In genomic region chr6:66929694-66930093, GRCm38 (mm10) we compare ENCODE assay signal across 11 mouse cellular contexts. TPM values are rescaled to one million over a fixed set of nuclear protein-coding genes. Genes with fewer than 3 reads are reported as not detected.
DNase-seq lines count a peak whose midpoint lies in the region; ATAC-seq and TF ChIP-seq lines count a peak whose summit lies in the region.
"Had no signal": no experiment of that assay in that cellular context is flagged by ENCODE, and none has a peak within 500 bp of the region (broad histone marks: within the 10 kb centered on the region; RNA-seq: fewer than 3 reads in every experiment).

No protein-coding gene starts in this region.

- H3K27ac ChIP-seq in bone marrow, adult 2 months (ENCODE audit: control insufficient read depth, insufficient read depth, low read depth, low read length, poor library complexity): no peak overlapping the region
- H3K27ac ChIP-seq: heart, embryonic 13.5 days; neural tube, embryonic 12.5 days had no signal

- peak; percentile 93 for ATAC-seq in megakaryocyte, adult 5-6 weeks (ENCODE audit: poor library complexity, severe bottlenecking)

- TF ChIP-seq CTCF in bone marrow, adult 2 months (IDR thresholded peaks at IDR 0.05; ENCODE audit: control insufficient read depth, insufficient read depth, low read length): no peak

- H3K4me1 ChIP-seq in bone marrow, adult 2 months (ENCODE audit: control insufficient read depth, insufficient read depth, low read length): peaks cover 3% of the 10 kb centered on the region; the same call in 1 of the 2 replicates
- H3K4me1 ChIP-seq: neural tube, embryonic 12.5 days had no signal

- WGBS in bone marrow, adult 2 months: 1% methylated on average over 7 of the region's 7 CpGs

- peak; percentile 51 for DNase-seq in A20 (ENCODE audit: low read depth, low spot score)
- DNase-seq in kidney, adult 8-10 months: peak; percentile 63 to 71
- no peak for DNase-seq in cerebellum, adult 18-20 months
- no peak for DNase-seq in thymus, postnatal 4 days
- no peak for DNase-seq in neural tube, embryonic 10.5 days (ENCODE audit: extremely low spot score, low spot score)
- DNase-seq in left cerebral cortex, adult 9 months (ENCODE audit: low spot score in 2 of 2): no peak

- no peak for TF ChIP-seq POLR2A in bone marrow, adult 2 months (IDR thresholded peaks at IDR 0.05; ENCODE audit: borderline replicate concordance, control insufficient read depth, low read depth, low read length)

- H3K4me3 ChIP-seq in bone marrow, adult 2 months (replicated peaks; ENCODE audit: control insufficient read depth, low read depth, low read length): peak overlapping the region; percentile 20
- H3K4me3 ChIP-seq: erythroblast, embryonic 14.5 days; heart, embryonic 13.5 days; neural tube, embryonic 12.5 days had no signal

RNA-seq across cellular contexts. Expression of gene Gng12, which starts 33.5 kb away (rescaled TPM):
- polyA plus RNA-seq in bone marrow, adult 2 months (2011; ENCODE audit: insufficient read depth, insufficient read length, low replicate concordance, missing spikeins): 11.0 and 22.9 TPM in 2 replicates
- 61.0 and 78.1 TPM in 2 replicates for total RNA-seq in megakaryocyte, adult 5-6 weeks (2015)
- 42.9 and 63.5 TPM in 2 replicates for total RNA-seq in megakaryocyte, adult 5-6 weeks (2017)

Comparison
In these comparisons a context has a peak if more than half of its experiments do, and no peak if none do; other contexts are left out.
1. DNase-seq: peak in A20 (single experiment) and kidney, adult 8-10 months (2 of 2); none in cerebellum, adult 18-20 months (0 of 2), thymus, postnatal 4 days (single experiment), neural tube, embryonic 10.5 days (single experiment) and left cerebral cortex, adult 9 months (0 of 2).